Mouse (Mus musculus) kidney, adult 2 months (tissue): ENCODE measurements at regions not wholly inside any gene's neighbourhood (a gene's known extent, or its start where the extent isn't known, plus 50 kb on each side); places are given as distances from the start of the nearest gene placed in this dataset.

Source experiments
- CTCF ChIP-seq: fragments of 200-500 bp; conservative IDR thresholded peaks from 2 replicates; pipeline ENCODE4 v1.5.1; 2011; ENCODE audit warnings: low read depth, mild to moderate bottlenecking, control low read depth, low read length, moderate library complexity, mixed read lengths; ENCODE audit not compliant: insufficient read depth, insufficient read length
- POLR2A ChIP-seq: fragments of 200-500 bp; IDR thresholded peaks from one replicate; pipeline ENCODE4 v1.6.1; 2011; ENCODE audit warnings: low read depth, low read length, control low read depth

GRCm38 (mm10) chr3:9109991-9110390 lies 499.9 kb downstream of the Zfp704 start:
- TF ChIP-seq POLR2A = no peak
- no peak for TF ChIP-seq CTCF
